Mouse (Mus musculus): Measurements from ENCODE around the gene Ctnna3. TPM values are rescaled to one million over a fixed set of nuclear protein-coding genes. Genes with fewer than 3 reads are reported as not detected.

Ctnna3 gene
- polyA plus RNA-seq, 1 experiment from 2014 or later, result 0.40 TPM

GRCm38 (mm10) chr10:63978969-63979368, 549.1 kb downstream of the Ctnna3 start:
- 77% methylated on average over 5 of the region's 5 CpGs for WGBS
- Histone ChIP-seq H3K4me2 (no peak overlapping the region), H3K9me3 (ENCODE audit: control insufficient read depth, low read length) (no peaks in the 10 kb centered on the region), H3K4me1 (replicated peaks; ENCODE audit: control insufficient read depth, insufficient read depth, low read length) (no peaks in the 10 kb centered on the region), H3K4me3 (ENCODE audit: low read depth, low read length) (no peak overlapping the region), H3K27me3 (replicated peaks; ENCODE audit: control insufficient read depth, insufficient read depth, low read length) (no peaks in the 10 kb centered on the region), H3K9ac (ENCODE audit: low read depth, low read length) (no peak overlapping the region), H3K27ac (ENCODE audit: low read depth, low read length) (no peak overlapping the region), H3K36me3 (ENCODE audit: control insufficient read depth, insufficient read depth, low read length) (no peaks in the 10 kb centered on the region)
- DNase-seq (ENCODE audit: low spot score), result no peak
- ATAC-seq (replicated peaks; ENCODE audit: low FRiP score), result no peak

DNA sequence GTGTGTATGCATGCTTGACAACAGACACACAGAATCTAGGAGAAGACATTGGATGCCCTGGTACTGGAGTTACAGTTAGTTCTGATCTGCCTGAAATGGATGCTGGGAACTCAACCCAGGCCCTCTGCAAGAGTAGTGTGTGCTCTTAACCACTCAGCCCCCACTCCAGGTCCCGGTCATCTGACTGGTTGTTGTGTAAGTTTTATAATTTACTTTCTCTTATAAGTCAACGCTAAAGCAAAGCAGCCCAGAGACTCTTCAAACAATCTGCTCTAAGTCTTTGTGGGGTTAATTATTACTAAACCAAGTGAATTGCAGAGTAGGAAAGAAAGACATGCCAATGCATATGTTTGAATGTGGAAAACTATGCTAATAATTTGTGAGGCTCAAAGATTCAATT, 549.5 kb downstream of the Ctnna3 start:
- H3K36me3 ChIP-seq (ENCODE audit: control insufficient read depth, insufficient read depth, low read length), result no peaks in the 10 kb centered on the region
- DNase-seq (ENCODE audit: low spot score) (no peak), ATAC-seq (replicated peaks; ENCODE audit: low FRiP score) (no peak)
- no peak overlapping the region for H3K9ac ChIP-seq (ENCODE audit: low read depth, low read length)
- no peaks in the 10 kb centered on the region for H3K4me1 ChIP-seq (replicated peaks; ENCODE audit: control insufficient read depth, insufficient read depth, low read length)
- H3K9me3 ChIP-seq (ENCODE audit: control insufficient read depth, low read length), result no peaks in the 10 kb centered on the region
- no peaks in the 10 kb centered on the region for H3K27me3 ChIP-seq (replicated peaks; ENCODE audit: control insufficient read depth, insufficient read depth, low read length)
- H3K4me3 ChIP-seq (ENCODE audit: low read depth, low read length), result no peak overlapping the region
- WGBS, result 82% methylated on average over 2 of the region's 2 CpGs
- no peak overlapping the region for H3K27ac ChIP-seq (ENCODE audit: low read depth, low read length)
- H3K4me2 ChIP-seq, result no peak overlapping the region

DNA sequence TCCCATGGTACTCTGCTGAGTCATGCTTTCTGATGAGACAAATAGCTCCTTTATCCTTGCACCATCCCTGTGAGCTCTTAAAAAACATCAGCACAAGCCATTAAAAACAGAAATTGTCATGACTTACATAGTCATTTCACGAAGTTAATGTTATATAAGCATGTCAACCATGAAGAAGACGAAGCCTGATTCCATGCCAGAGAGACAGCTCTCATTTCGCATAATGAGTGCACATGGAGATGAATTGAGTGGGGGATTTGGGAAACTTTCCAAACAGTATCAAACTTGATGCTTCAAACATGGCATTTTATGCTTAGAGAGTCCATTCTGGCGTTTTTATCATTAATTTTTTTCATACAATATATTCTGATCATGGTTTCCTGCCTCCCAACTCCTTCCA, 555.7 kb downstream of the Ctnna3 start:
- Histone ChIP-seq H3K4me2 (no peak overlapping the region), H3K4me3 (ENCODE audit: low read depth, low read length) (no peak overlapping the region), H3K27ac (ENCODE audit: low read depth, low read length) (no peak overlapping the region), H3K36me3 (ENCODE audit: control insufficient read depth, insufficient read depth, low read length) (no peaks in the 10 kb centered on the region), H3K27me3 (replicated peaks; ENCODE audit: control insufficient read depth, insufficient read depth, low read length) (no peaks in the 10 kb centered on the region), H3K9me3 (ENCODE audit: control insufficient read depth, low read length) (no peaks in the 10 kb centered on the region), H3K9ac (ENCODE audit: low read depth, low read length) (no peak overlapping the region), H3K4me1 (replicated peaks; ENCODE audit: control insufficient read depth, insufficient read depth, low read length) (no peaks in the 10 kb centered on the region)
- DNase-seq (ENCODE audit: low spot score) (no peak), ATAC-seq (replicated peaks; ENCODE audit: low FRiP score) (no peak)
- 68% methylated on average over 4 of the region's 4 CpGs for WGBS

DNA sequence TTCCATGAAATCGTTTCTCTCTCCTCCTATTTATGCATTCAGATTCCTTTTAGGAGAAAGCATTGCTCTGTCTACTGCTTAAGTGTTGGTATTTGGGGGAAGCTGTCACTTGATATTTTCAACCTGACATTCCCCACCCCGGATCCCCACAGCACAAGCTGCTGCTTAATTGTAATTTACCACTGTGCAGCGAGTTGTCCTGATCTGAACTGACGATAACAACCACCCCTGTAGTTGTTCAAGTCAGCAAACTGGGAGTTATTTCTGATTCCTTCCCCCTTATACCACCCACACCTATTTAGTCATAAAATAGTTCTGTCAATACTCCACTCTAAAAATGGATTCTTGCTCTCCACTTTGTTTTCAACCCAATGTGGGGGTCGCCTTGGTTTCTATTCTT, 564.4 kb downstream of the Ctnna3 start:
- Histone ChIP-seq H3K4me1 (replicated peaks; ENCODE audit: control insufficient read depth, insufficient read depth, low read length) (no peaks in the 10 kb centered on the region), H3K9ac (ENCODE audit: low read depth, low read length) (no peak overlapping the region), H3K9me3 (ENCODE audit: control insufficient read depth, low read length) (no peaks in the 10 kb centered on the region), H3K4me3 (ENCODE audit: low read depth, low read length) (no peak overlapping the region), H3K36me3 (ENCODE audit: control insufficient read depth, insufficient read depth, low read length) (no peaks in the 10 kb centered on the region), H3K4me2 (no peak overlapping the region), H3K27me3 (replicated peaks; ENCODE audit: control insufficient read depth, insufficient read depth, low read length) (no peaks in the 10 kb centered on the region), H3K27ac (ENCODE audit: low read depth, low read length) (no peak overlapping the region)
- WGBS, result 76% methylated on average over 5 of the region's 5 CpGs
- DNase-seq (ENCODE audit: low spot score), result no peak
- ATAC-seq (replicated peaks; ENCODE audit: low FRiP score), result no peak

DNA sequence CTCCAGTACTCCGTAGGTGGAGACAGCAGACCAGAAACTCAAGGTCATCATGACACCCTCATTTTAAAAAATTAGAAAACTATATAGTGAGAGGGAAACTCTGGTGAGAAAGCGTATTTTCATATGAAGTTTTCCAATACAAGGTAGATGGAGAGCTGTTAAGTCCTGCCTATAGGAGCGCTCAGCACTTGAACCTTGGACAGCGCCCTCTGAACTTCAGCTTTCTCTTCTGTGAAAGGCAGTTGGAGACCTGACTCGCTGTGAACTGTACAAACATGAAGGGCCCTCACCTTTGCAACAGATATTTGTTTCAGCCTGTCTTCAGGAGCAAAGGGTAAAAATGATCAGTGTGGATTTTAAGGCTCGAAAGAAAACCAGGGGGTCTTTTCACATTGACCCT, 571.6 kb downstream of the Ctnna3 start:
- no peaks in the 10 kb centered on the region for H3K36me3 ChIP-seq (ENCODE audit: control insufficient read depth, insufficient read depth, low read length)
- no peaks in the 10 kb centered on the region for H3K9me3 ChIP-seq (ENCODE audit: control insufficient read depth, low read length)
- 62% methylated on average over 6 of the region's 6 CpGs for WGBS
- ATAC-seq (replicated peaks; ENCODE audit: low FRiP score) (no peak), DNase-seq (ENCODE audit: low spot score) (no peak)
- H3K4me3 ChIP-seq (ENCODE audit: low read depth, low read length), result no peak overlapping the region
- H3K27ac ChIP-seq (ENCODE audit: low read depth, low read length), result no peak overlapping the region
- no peaks in the 10 kb centered on the region for H3K4me1 ChIP-seq (replicated peaks; ENCODE audit: control insufficient read depth, insufficient read depth, low read length)
- no peak overlapping the region for H3K4me2 ChIP-seq
- no peak overlapping the region for H3K9ac ChIP-seq (ENCODE audit: low read depth, low read length)
- H3K27me3 ChIP-seq (replicated peaks; ENCODE audit: control insufficient read depth, insufficient read depth, low read length), result no peaks in the 10 kb centered on the region

DNA sequence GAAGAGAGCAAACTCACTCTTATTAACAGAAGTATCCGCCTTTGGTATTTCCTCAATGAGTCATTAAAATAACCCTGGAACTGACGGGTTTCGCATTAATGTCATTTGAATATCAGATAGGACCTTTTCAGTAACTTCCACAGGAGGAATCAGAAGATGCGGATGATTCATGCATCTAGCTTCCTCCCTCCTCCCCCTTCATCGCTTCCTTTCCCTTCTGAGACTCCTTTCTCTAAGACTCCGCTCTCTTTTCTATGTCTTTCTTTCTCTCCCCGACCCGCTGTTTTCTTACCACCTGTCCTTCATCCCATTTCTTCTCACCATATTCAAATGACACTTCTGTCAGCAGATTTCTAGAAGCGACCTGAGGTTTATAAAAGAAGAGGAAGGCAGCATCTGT, 572.1 kb downstream of the Ctnna3 start:
- H3K27me3 ChIP-seq (replicated peaks; ENCODE audit: control insufficient read depth, insufficient read depth, low read length), result no peaks in the 10 kb centered on the region

DNA sequence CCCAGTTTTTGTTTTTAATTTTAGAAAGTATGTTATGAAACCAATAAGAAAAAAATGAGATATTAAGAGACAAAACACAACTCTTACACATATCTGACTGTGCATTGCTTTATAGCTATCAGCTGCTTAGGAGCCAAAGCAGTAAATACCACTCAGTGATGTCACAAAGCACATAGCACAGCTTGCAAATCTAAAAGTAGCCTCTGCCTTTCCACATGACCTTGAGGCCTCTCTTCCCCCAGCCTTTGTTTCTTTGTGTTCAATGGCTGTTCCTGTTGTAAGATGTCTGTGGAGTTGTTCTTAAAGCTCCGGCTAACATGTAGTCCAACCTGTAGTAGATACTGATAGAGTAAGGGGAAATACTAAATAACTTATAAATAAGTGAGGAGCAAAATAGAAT, 590.4 kb downstream of the Ctnna3 start:
- Histone ChIP-seq H3K4me3 (ENCODE audit: low read depth, low read length) (no peak overlapping the region), H3K4me2 (no peak overlapping the region), H3K9me3 (ENCODE audit: control insufficient read depth, low read length) (no peaks in the 10 kb centered on the region), H3K9ac (ENCODE audit: low read depth, low read length) (no peak overlapping the region), H3K4me1 (replicated peaks; ENCODE audit: control insufficient read depth, insufficient read depth, low read length) (no peaks in the 10 kb centered on the region), H3K27me3 (replicated peaks; ENCODE audit: control insufficient read depth, insufficient read depth, low read length) (no peaks in the 10 kb centered on the region), H3K36me3 (ENCODE audit: control insufficient read depth, insufficient read depth, low read length) (no peaks in the 10 kb centered on the region), H3K27ac (ENCODE audit: low read depth, low read length) (no peak overlapping the region)
- no peak for ATAC-seq (replicated peaks; ENCODE audit: low FRiP score)
- no peak for DNase-seq (ENCODE audit: low spot score)
- 84% methylated on average over 1 of the region's 1 CpGs for WGBS

More for the DNA sequence above, 572.1 kb downstream of the Ctnna3 start:
- H3K36me3 ChIP-seq (ENCODE audit: control insufficient read depth, insufficient read depth, low read length), result no peaks in the 10 kb centered on the region
- ATAC-seq (replicated peaks; ENCODE audit: low FRiP score) (no peak), DNase-seq (ENCODE audit: low spot score) (no peak)
- no peak overlapping the region for H3K4me3 ChIP-seq (ENCODE audit: low read depth, low read length)
- 81% methylated on average over 9 of the region's 9 CpGs for WGBS
- no peaks in the 10 kb centered on the region for H3K9me3 ChIP-seq (ENCODE audit: control insufficient read depth, low read length)
- H3K4me1 ChIP-seq (replicated peaks; ENCODE audit: control insufficient read depth, insufficient read depth, low read length), result no peaks in the 10 kb centered on the region
- no peak overlapping the region for H3K4me2 ChIP-seq
- H3K27ac ChIP-seq (ENCODE audit: low read depth, low read length), result no peak overlapping the region
- no peak overlapping the region for H3K9ac ChIP-seq (ENCODE audit: low read depth, low read length)

GRCm38 (mm10) chr10:64023340-64023739, 593.4 kb downstream of the Ctnna3 start:
- ATAC-seq (replicated peaks; ENCODE audit: low FRiP score) (no peak), DNase-seq (ENCODE audit: low spot score) (no peak)
- Histone ChIP-seq H3K4me2 (no peak overlapping the region), H3K27me3 (replicated peaks; ENCODE audit: control insufficient read depth, insufficient read depth, low read length) (no peaks in the 10 kb centered on the region), H3K9me3 (ENCODE audit: control insufficient read depth, low read length) (no peaks in the 10 kb centered on the region), H3K4me3 (ENCODE audit: low read depth, low read length) (no peak overlapping the region), H3K36me3 (ENCODE audit: control insufficient read depth, insufficient read depth, low read length) (no peaks in the 10 kb centered on the region), H3K9ac (ENCODE audit: low read depth, low read length) (no peak overlapping the region), H3K4me1 (replicated peaks; ENCODE audit: control insufficient read depth, insufficient read depth, low read length) (no peaks in the 10 kb centered on the region), H3K27ac (ENCODE audit: low read depth, low read length) (no peak overlapping the region)
- 81% methylated on average over 6 of the region's 6 CpGs for WGBS

DNA sequence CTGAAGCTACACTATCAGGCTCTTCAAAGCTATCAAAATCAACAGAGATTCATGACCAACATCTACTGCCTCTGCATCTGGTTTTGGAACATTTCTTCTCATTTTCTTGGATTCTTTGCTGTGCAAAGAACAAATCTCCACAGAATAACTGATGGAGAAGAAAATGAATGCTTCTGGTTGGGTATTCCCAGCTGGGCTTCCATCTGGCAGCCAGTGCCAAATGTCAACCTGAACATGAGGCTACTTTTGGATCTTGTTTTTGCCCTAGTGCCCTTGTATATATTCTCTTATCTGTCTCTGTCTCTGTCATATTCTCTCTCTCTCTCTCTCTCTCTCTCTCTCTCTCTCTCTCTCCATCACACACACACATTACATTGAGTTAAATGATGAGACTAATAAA, 601.0 kb downstream of the Ctnna3 start:
- Histone ChIP-seq H3K36me3 (ENCODE audit: control insufficient read depth, insufficient read depth, low read length) (no peaks in the 10 kb centered on the region), H3K4me1 (replicated peaks; ENCODE audit: control insufficient read depth, insufficient read depth, low read length) (no peaks in the 10 kb centered on the region), H3K9me3 (ENCODE audit: control insufficient read depth, low read length) (no peaks in the 10 kb centered on the region), H3K27me3 (replicated peaks; ENCODE audit: control insufficient read depth, insufficient read depth, low read length) (no peaks in the 10 kb centered on the region), H3K9ac (ENCODE audit: low read depth, low read length) (no peak overlapping the region), H3K27ac (ENCODE audit: low read depth, low read length) (no peak overlapping the region), H3K4me2 (no peak overlapping the region), H3K4me3 (ENCODE audit: low read depth, low read length) (no peak overlapping the region)
- DNase-seq (ENCODE audit: low spot score) (no peak), ATAC-seq (replicated peaks; ENCODE audit: low FRiP score) (no peak)
